Mouse (Mus musculus) monocyte, adult 2 months (primary cell): ENCODE results near the gene Tmod2.

Experiments used
- DNase-seq, 2 experiments: peaks; one replicate each; pipeline ENCODE4 v3.0.0; 2022; ENCODE audit warnings: low spot score in 2 of 2, low read depth in 1 of 2

The Tmod2 gene

GRCm38 (mm10) chr9:75601510-75601909 lies 9.6 kb downstream of the Tmod2 start:
- DNase-seq, result no peak

- DNase-seq, result no peak
Measured at GRCm38 (mm10) chr9:75600166-75600934, 10.8 kb downstream of the Tmod2 start.

- no peak for DNase-seq
Measured at GRCm38 (mm10) chr9:75599191-75599841, 11.8 kb downstream of the Tmod2 start.

- no peak for DNase-seq
Measured at GRCm38 (mm10) chr9:75597596-75597995, 13.5 kb downstream of the Tmod2 start.

- DNase-seq, result no peak
Measured at GRCm38 (mm10) chr9:75597036-75597435, 14.1 kb downstream of the Tmod2 start.

- no peak for DNase-seq
Measured at GRCm38 (mm10) chr9:75593481-75593880, 17.6 kb downstream of the Tmod2 start.

GRCm38 (mm10) chr9:75589850-75590790 lies 21.0 kb downstream of the Tmod2 start:
- no peak for DNase-seq

- no peak for DNase-seq
Measured at GRCm38 (mm10) chr9:75581694-75582350, 29.3 kb downstream of the Tmod2 start.

GRCm38 (mm10) chr9:75579321-75579720 lies 31.8 kb downstream of the Tmod2 start:
- DNase-seq, result no peak

GRCm38 (mm10) chr9:75571036-75571942 lies 39.8 kb downstream of the Tmod2 start:
- no peak for DNase-seq

GRCm38 (mm10) chr9:75568399-75568798 lies 42.7 kb downstream of the Tmod2 start:
- peak in 1 of 2 experiments; percentile 5 for DNase-seq

GRCm38 (mm10) chr9:75564892-75565291 lies 46.2 kb downstream of the Tmod2 start:
- DNase-seq, result no peak

- DNase-seq, result no peak
Measured at GRCm38 (mm10) chr9:75563622-75564021, 47.5 kb downstream of the Tmod2 start.

GRCm38 (mm10) chr9:75563176-75563575 lies 47.9 kb downstream of the Tmod2 start:
- DNase-seq, result no peak

GRCm38 (mm10) chr9:75561040-75561669 lies 50.0 kb downstream of the Tmod2 start:
- DNase-seq, result no peak

GRCm38 (mm10) chr9:75560353-75560752 lies 50.8 kb downstream of the Tmod2 start:
- DNase-seq, result no peak

GRCm38 (mm10) chr9:75559512-75560012 lies 51.6 kb downstream of the Tmod2 start, which contains the start of gene Tmod3:
Gene Tmod3, minus strand, starts transcription at chr9:75559657.
- DNase-seq, result peak; percentile 83 to 91

GRCm38 (mm10) chr9:75558812-75559511 lies 52.2 kb downstream of the Tmod2 start:
- peak in 1 of 2 experiments; percentile 3 for DNase-seq

GRCm38 (mm10) chr9:75558360-75558759 lies 52.8 kb downstream of the Tmod2 start:
- no peak for DNase-seq
